Mouse (Mus musculus): ENCODE measurements around the gene Zc3h12a.

DNA sequence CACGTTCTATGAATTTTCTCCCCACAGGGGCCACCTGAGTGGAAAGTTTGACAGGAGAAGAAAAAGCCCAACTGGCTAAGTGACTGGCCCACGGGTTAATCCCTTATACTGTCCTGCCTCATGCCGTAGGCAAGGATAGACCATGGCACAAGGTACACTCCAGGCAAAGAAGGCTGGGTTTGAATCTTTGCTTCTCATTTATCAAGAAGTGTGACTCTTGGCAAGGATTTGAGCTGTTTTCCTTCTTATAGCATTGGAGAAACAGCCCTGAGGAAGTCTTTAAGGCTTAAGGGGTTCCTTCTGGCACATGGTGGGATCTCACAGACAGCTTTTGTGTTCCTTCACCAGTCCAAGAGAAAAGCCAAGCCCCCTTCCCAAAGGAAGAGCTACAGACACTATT lies 1.5 kb downstream of the Zc3h12a start:
- TF ChIP-seq POLR2A (IDR thresholded peaks at IDR 0.05; ENCODE audit: borderline replicate concordance, insufficient read depth, low read length) (no peak), CTCF (IDR thresholded peaks at IDR 0.05; ENCODE audit: borderline replicate concordance, insufficient read depth, low read depth, low read length) (no peak)
